Comparison of ENCODE assay signal across 23 mouse cellular contexts in the genomic region with DNA sequence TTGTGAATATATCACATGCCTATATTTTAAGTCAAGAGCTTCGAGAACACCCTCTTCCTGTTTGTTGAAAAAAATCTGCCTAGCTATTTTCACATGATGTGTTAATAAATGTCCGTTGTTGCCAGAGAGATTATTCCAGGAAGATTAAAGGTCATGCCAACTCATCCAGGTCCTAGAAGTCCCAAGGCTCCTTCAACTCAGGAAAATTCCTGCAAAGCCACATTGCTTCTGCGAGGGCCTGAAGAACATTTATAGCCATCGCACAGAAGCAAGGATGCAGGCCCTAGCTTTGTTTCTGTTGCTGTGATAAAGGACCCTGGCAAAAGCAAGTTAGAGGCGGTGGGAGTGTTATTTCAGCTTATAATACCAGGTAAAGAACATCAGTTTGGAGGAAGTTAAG. TPM values are rescaled to one million over a fixed set of nuclear protein-coding genes. Genes with fewer than 3 reads are reported as not detected.
A peak's percentile ranks its signal among the peaks of the same experiment; 100 is the strongest.
DNase-seq lines count a peak whose midpoint lies in the region; ATAC-seq and TF ChIP-seq lines count a peak whose summit lies in the region.
"Had no signal": no experiment of that assay in that cellular context is flagged by ENCODE, and none has a peak within 500 bp of the region (broad histone marks: within the 10 kb centered on the region; RNA-seq: fewer than 3 reads in every experiment).

No protein-coding gene starts in this region.

- peak overlapping the region; percentile 57 for H3K27ac ChIP-seq in kidney, postnatal 0 days
- no peak overlapping the region for H3K27ac ChIP-seq in kidney, embryonic 14.5 days (ENCODE audit: low read depth, low read length)
- peak overlapping the region; percentile 85 for H3K27ac ChIP-seq in intestine, postnatal 0 days (ENCODE audit: low read depth, low read length)
- H3K27ac ChIP-seq: embryonic facial prominence, embryonic 10.5 days; forebrain, embryonic 10.5 days; gastrocnemius, adult 2 months; hindbrain, embryonic 10.5 days had no signal

- no peak overlapping the region for H3K9ac ChIP-seq in kidney, postnatal 0 days (ENCODE audit: low read depth, low read length)
- no peak overlapping the region for H3K9ac ChIP-seq in kidney, embryonic 14.5 days (ENCODE audit: low read depth, low read length)
- no peak overlapping the region for H3K9ac ChIP-seq in intestine, postnatal 0 days (ENCODE audit: low read depth, low read length)
- H3K9ac ChIP-seq: heart, embryonic 12.5 days had no signal

- peak; percentile 48 to 69 for DNase-seq in kidney, adult 8-10 months
- DNase-seq in kidney, adult 18-20 months = no peak
- DNase-seq in kidney, postnatal 0 days (ENCODE audit: low spot score) = no peak
- DNase-seq in ovary, postnatal 36 days (ENCODE audit: low spot score) = no peak
- DNase-seq: adrenal gland, adult 2 months; adrenal gland, postnatal 25 days; cerebellum, adult 18-20 months; cerebellum, adult 9-11 months; cerebellum, postnatal 36 days; gastrocnemius, adult 2 months; gastrocnemius, postnatal 25 days had no signal

- peaks cover 7% of the 10 kb centered on the region; the same call in 1 of the 2 replicates for H3K4me1 ChIP-seq in kidney, postnatal 0 days (replicated peaks; ENCODE audit: insufficient read depth, low read length)
- peaks cover 13% of the 10 kb centered on the region; the same call in 1 of the 2 replicates for H3K4me1 ChIP-seq in kidney, embryonic 14.5 days (ENCODE audit: control insufficient read depth, insufficient read depth, low read length)
- H3K4me1 ChIP-seq in intestine, postnatal 0 days (replicated peaks; ENCODE audit: control insufficient read depth, insufficient read depth, low read length) = no peaks in the 10 kb centered on the region; the same call in 1 of the 2 replicates

- no peak overlapping the region for H3K4me3 ChIP-seq in kidney, postnatal 0 days (replicated peaks; ENCODE audit: low read depth, low read length)
- no peak overlapping the region for H3K4me3 ChIP-seq in kidney, embryonic 14.5 days (ENCODE audit: low read length)
- no peak overlapping the region for H3K4me3 ChIP-seq in intestine, postnatal 0 days (ENCODE audit: low read depth, low read length)
- H3K4me3 ChIP-seq: embryonic facial prominence, embryonic 10.5 days; erythroblast, embryonic 14.5 days; forebrain, embryonic 10.5 days; gastrocnemius, adult 2 months; heart, embryonic 12.5 days; hindbrain, embryonic 10.5 days had no signal

- H3K27me3 ChIP-seq in kidney, postnatal 0 days (ENCODE audit: insufficient read depth, low read length) = no peaks in the 10 kb centered on the region
- H3K27me3 ChIP-seq in kidney, embryonic 14.5 days (ENCODE audit: control insufficient read depth, insufficient read depth, low read length) = no peaks in the 10 kb centered on the region
- no peaks in the 10 kb centered on the region for H3K27me3 ChIP-seq in intestine, postnatal 0 days (replicated peaks; ENCODE audit: control insufficient read depth, insufficient read depth, low read length)
- H3K27me3 ChIP-seq: CH12.LX; heart, embryonic 12.5 days; Patski had no signal

- no peaks in the 10 kb centered on the region for H3K9me3 ChIP-seq in kidney, postnatal 0 days (replicated peaks; ENCODE audit: low read length)
- no peaks in the 10 kb centered on the region for H3K9me3 ChIP-seq in kidney, embryonic 14.5 days (ENCODE audit: control insufficient read depth, low read length)
- no peaks in the 10 kb centered on the region for H3K9me3 ChIP-seq in intestine, postnatal 0 days (ENCODE audit: control insufficient read depth)
- H3K9me3 ChIP-seq: embryonic facial prominence, embryonic 10.5 days; forebrain, embryonic 10.5 days; heart, embryonic 12.5 days; hindbrain, embryonic 10.5 days had no signal

- H3K36me3 ChIP-seq in kidney, postnatal 0 days (ENCODE audit: insufficient read depth, low read length) = no peaks in the 10 kb centered on the region
- no peaks in the 10 kb centered on the region for H3K36me3 ChIP-seq in kidney, embryonic 14.5 days (ENCODE audit: control insufficient read depth, insufficient read depth, low read length)
- no peaks in the 10 kb centered on the region for H3K36me3 ChIP-seq in intestine, postnatal 0 days (ENCODE audit: control insufficient read depth, insufficient read depth)
- H3K36me3 ChIP-seq: embryonic facial prominence, embryonic 10.5 days; forebrain, embryonic 10.5 days; heart, embryonic 12.5 days; hindbrain, embryonic 10.5 days had no signal

- H3K4me2 ChIP-seq in kidney, postnatal 0 days (ENCODE audit: low read length) = no peak overlapping the region
- H3K4me2 ChIP-seq in kidney, embryonic 14.5 days (replicated peaks; ENCODE audit: low read depth, low read length) = no peak overlapping the region
- no peak overlapping the region for H3K4me2 ChIP-seq in intestine, postnatal 0 days (replicated peaks; ENCODE audit: low read depth)
- H3K4me2 ChIP-seq: heart, embryonic 12.5 days had no signal

- WGBS in kidney, postnatal 0 days = 48% methylated on average over 5 of the region's 5 CpGs
- 62% methylated on average over 5 of the region's 5 CpGs for WGBS in kidney, embryonic 14.5 days
- WGBS in intestine, postnatal 0 days = 43% methylated on average over 5 of the region's 5 CpGs

- ATAC-seq in kidney, postnatal 0 days (replicated peaks; ENCODE audit: low FRiP score, low read depth) = no peak
- ATAC-seq in kidney, embryonic 14.5 days (ENCODE audit: low FRiP score, low TSS enrichment) = no peak
- ATAC-seq in intestine, postnatal 0 days = 0 out of 2 replicates have a peak, but pooled peaks have one; percentile 20
- ATAC-seq in monocyte, adult 5-6 weeks (replicated peaks; ENCODE audit: insufficient number of reproducible peaks, low FRiP score, low TSS enrichment, poor library complexity, severe bottlenecking) = no peak
- ATAC-seq: activated CD4-positive, CD25-positive, alpha-beta regulatory T cell, adult 4 months; forebrain, embryonic 14.5 days; Patski had no signal

- no peak for TF ChIP-seq CTCF in kidney, postnatal 0 days (IDR thresholded peaks at IDR 0.05; ENCODE audit: low read depth)
- no peak for TF ChIP-seq CTCF in intestine, postnatal 0 days (IDR thresholded peaks at IDR 0.05; ENCODE audit: low read depth)

RNA-seq across cellular contexts. Expression of a gene that starts 5.5 kb away (rescaled TPM):
- 70.2 and 73.4 TPM in 2 replicates for polyA plus RNA-seq in kidney, postnatal 0 days (2015; fragmentation: Nextera tagmentation; extraction: Ambion mirVana)
- polyA plus RNA-seq in kidney, embryonic 14.5 days (2014; fragmentation: Nextera tagmentation; extraction: Ambion mirVana) = 87.7 and 98.5 TPM in 2 replicates
- 27.9 and 34.6 TPM in 2 replicates for polyA plus RNA-seq in intestine, postnatal 0 days (2015; fragmentation: Nextera tagmentation; extraction: Ambion mirVana)
- total RNA-seq in monocyte, adult 5-6 weeks (2017) = 114 to 201 TPM (median 184 TPM) in 3 replicates

Comparison
In these comparisons a context has a peak if more than half of its experiments do, and no peak if none do; other contexts are left out.
1. DNase-seq: peak in kidney, adult 8-10 months (2 of 2); none in kidney, adult 18-20 months (single experiment), kidney, postnatal 0 days (single experiment) and ovary, postnatal 36 days (single experiment).